Mouse (Mus musculus) myocyte (in vitro differentiated cells): ENCODE data around the gene Scarf2.

Experiments used
- CEBPB ChIP-seq: IDR thresholded peaks from 2 replicates; pipeline ENCODE4 v1.6.1; 2011; ENCODE audit warnings: mild to moderate bottlenecking, moderate library complexity; ENCODE audit not compliant: poor library complexity, insufficient read depth, severe bottlenecking
- E2F4 ChIP-seq: IDR thresholded peaks from one replicate; pipeline ENCODE4 v1.6.1; 2011; ENCODE audit warnings: mild to moderate bottlenecking, control low read depth, moderate library complexity; ENCODE audit not compliant: insufficient read depth
- MYOD1 ChIP-seq, 3 experiments: IDR thresholded peaks; one replicate each; pipeline ENCODE4 v1.6.1; 2011; ENCODE audit warnings: control low read depth in 2 of 3, low read depth in 2 of 3, mild to moderate bottlenecking in 2 of 3, moderate library complexity in 1 of 3; ENCODE audit not compliant: insufficient read length in 2 of 3, control insufficient read depth in 1 of 3
- POLR2A ChIP-seq: IDR thresholded peaks from one replicate; pipeline ENCODE4 v1.6.1; 2011; ENCODE audit warnings: low read depth, mild to moderate bottlenecking, control low read depth, moderate library complexity; ENCODE audit not compliant: insufficient read length
- POLR2AphosphoS2 ChIP-seq: IDR thresholded peaks from one replicate; pipeline ENCODE4 v1.6.1; 2011; ENCODE audit warnings: low read depth, control low read depth; ENCODE audit not compliant: insufficient read length
- TCF12 ChIP-seq: IDR thresholded peaks from one replicate; pipeline ENCODE4 v1.6.1; 2011; ENCODE audit warnings: mild to moderate bottlenecking, control low read depth; ENCODE audit not compliant: poor library complexity, insufficient read depth, severe bottlenecking

GRCm38 (mm10) chr16:17828867-17829266 lies 31.8 kb downstream of the Scarf2 start:
- TF ChIP-seq POLR2A (no peak), MYOD1 (IDR thresholded peaks at IDR 0.05; ENCODE audit: control insufficient read depth in 1 of 3, insufficient read length in 2 of 3, low read depth in 2 of 3) (no peak), E2F4 (no peak), POLR2AphosphoS2 (no peak), CEBPB (no peak), TCF12 (no peak)
